Mouse (Mus musculus) brain, embryonic 18.5 days (tissue): ENCODE results near the gene Klhl26.

Experiments used
- DNase-seq: peaks from one replicate; pipeline ENCODE4 v3.0.0-alpha.2; 2012; ENCODE audit warnings: low read depth, low spot score

Gene Klhl26

DNA sequence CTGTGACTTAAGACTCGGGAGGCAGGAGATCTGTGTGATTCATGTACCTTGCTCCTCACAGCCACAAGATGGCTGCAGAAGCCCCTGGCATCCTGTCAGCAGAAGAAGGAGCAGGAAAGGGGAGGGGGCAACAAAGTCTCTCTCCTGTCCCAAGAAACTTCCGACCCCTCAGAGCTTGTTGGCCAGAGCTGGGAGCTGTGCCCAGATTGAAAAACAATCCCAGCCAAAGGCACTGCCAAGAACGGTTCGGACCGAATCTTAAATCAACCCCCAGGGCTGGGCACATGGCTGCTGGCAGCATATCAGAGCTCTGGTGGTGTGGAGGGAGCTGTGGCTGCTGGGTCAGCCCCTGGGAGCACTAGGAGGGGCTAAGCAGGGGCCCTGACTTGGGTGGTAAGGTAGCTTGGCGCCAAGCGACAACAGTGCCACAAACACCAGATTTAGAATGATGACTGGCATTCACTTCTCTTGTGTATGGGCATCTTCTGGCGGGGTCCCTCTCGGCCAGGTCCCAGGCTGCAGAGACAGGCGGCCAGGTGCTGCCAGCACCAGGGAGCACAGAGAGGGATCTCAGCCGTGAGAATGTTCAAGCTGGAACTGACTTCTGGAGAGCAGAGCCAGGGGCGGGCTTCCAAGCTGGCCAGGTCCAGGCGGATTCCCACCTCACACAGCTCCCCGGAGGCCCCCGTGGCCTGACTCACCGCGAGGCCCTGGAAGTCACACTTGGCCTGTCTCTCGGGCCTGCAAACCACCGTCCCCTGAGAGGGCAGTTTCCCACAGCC lies 28.9 kb downstream of the Klhl26 start:
- DNase-seq: peak; percentile 37

DNA sequence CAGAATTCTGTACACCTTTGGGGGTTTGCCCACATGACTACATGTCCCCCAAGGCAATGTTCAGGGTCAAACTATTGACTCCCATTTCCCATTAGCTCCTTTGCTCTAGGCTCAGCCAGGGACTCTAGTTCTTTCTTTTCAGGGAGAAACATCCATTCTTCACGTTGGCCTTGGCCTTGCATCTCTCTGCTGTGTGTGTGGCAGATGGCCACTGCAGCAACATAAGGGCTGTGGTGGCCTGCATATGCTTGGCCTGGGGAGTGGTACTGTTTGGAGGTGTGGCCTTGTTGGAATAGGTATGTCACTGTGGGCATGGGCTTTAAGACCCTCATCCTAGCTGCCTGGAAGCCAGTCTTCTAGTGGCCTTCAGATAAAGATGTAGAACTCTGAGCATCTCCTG lies 30.8 kb downstream of the Klhl26 start:
- DNase-seq: no peak

DNA sequence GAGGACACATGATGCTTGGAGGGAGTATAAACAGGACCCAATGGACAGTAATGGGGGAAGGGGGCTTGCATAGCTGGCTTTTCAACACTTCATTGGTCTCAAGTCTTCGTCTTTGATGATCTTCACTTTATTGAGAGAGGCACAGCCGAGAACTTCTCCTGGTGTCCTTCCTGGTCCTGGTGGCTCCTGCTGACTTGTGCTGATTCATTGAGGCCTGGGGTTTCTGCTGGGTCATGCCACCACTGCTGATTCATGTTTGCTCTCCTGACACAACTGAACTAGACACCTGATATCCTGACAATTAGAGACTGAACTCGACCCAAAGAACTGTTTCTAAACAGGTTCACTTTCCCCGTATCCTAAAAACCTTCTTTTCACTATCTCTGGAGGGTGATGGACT lies 33.4 kb downstream of the Klhl26 start:
- DNase-seq: no peak

DNA sequence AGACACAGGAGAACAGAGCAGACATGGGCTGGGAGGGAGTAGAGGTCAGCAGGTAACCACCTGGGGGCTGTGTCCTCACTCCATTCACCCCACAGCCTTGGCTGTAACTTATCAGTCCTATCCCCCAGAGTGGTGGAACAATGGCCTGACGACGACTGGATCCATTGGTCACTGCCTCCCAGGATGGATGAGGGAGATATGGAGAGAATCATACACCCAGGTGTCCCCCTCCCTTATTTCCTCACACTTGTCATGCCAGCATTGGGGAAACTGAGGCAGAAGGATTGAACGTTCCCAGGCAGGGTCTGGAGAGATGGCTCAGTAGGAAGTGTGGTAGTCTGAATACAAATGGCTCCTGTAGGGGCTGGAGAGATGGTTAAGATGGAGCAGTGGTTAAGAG lies 35.2 kb downstream of the Klhl26 start:
- no peak for DNase-seq

DNA sequence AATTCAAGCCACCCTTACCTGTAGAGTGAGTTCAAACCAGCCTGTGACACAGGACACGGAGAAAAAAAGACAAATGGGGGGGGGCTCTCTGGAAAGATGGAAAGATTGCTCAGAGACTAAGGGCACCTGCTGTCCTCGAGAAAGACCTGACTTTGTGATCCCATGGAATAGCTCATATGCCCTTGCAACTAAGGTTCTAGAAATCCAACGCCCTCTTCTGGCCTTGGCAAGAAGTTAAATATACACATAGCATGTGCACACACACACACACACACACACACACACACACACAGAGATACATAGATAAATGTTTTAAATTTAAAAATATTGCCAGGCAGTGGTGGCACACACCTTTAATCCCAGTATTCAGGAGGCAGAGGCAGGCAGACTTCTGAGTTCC lies 36.5 kb downstream of the Klhl26 start:
- no peak for DNase-seq

DNA sequence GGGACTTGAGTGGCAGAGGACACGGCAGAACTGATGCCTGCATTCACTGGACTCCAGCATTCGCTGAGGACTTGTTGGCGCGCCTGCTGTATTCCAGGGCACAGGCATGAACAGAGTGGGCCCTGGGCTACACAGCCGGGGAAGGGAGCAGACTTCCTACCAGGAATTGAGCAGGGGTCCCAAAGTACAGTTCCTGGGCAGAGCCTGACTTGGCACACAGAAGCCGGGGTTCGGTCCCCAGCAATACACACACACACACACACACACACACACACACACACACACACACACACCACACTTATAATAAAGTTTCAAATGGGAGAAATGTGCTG lies 37.0 kb downstream of the Klhl26 start:
- DNase-seq: no peak

DNA sequence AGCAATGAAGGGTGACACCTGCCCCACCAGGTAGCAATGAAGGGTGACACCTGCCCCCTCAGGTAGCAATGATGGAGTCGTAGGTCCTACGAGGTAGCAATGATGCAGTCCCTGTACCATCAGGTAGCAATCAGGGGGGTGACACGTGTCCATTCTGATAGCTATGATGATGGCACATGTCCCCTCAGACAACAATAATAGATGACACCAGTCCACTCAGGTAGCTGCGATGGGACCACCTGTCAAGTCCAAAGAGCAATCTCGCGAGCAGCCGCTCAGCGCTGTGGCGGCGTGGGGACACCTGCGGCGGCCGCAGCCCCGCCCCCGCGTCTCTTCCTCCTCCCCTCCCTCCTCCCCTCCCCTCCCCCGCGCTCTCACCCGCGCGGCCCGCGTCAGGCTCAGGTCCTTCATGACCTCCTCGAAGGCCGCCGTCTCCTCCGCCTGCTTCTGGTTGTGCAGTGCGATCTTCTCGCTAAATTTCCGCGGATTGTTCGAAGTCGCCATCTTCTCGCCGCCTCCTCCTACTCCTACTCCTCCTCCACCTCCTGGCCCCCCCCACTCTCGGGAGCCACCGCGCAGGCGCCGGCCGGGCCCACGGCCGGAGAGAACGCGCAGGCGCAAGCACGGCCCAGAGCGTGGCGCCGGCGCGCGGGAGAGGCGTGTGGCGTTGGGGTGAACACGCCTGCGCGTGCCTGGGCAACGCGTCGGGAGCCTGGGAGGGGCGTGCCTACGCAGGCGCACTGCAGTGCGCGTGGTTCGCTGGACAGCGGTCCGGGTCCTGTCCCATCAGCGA lies 37.5 kb downstream of the Klhl26 start, which contains the start of gene Crtc1:
Crtc1 (minus strand) TSS at position 525 of the 793 bp plus-strand sequence.
- peak; percentile 93 for DNase-seq

DNA sequence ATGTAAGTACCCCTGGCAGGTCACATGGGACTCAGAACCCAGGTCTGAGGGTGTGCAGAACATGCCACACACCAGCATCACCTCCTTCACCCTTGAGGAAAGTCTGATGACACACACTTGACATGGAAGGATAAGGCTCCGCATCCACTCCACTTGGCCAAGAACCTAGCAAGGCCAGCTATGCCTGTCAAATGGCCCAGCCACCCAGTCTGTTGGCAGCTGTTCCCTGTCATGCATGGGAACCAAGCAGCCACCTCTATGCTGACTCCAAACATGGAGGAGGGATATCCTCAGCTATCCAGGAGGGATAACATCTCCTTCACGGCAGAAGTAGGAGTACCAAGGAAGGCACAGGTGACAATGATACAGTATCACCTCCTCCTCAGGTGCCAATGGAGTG lies 38.3 kb downstream of the Klhl26 start:
- DNase-seq: no peak

DNA sequence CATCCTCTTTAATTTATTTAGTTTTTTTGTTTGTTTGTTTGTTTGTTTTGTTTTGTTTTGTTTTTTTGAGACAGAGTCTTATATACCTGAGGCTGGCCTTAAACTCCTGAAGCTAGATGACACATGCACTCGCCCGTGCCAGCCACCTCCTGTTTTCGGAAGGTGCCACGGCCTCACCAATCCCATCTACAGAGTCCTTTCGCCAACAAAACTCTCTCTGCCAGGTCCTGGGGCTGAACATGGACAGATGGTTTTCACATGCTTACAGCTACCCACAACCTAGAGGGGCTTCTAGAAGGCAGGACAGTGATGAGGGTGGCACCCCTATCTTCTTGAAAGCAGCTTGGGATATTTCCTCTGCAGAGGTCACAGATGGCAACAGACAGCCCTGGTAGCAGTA lies 41.6 kb downstream of the Klhl26 start:
- DNase-seq: no peak

DNA sequence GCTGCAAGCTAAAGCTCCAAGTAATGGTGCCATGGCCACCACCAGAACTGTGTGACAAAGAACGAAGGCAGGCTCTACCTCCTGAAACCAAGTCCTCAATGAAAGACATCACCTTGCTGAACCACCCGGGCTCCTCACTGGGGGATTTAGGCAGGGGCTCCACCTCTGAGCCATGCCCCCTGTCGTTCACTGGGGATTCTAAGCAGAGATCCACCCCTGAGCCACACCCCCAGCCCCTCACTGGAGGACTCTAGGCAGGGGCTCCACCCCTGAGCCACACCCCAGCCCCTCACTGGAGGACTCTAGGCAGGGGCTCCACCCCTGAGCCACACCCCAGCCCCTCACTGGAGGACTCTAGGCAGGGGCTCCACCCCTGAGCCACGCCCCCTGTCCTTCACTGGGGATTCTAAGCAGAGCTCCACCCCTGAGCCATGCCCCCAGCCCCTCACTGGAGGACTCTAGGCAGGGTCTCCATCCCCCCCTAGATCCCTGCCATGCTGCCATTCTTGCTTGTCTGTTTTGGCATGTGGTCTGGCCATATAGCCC lies 43.7 kb downstream of the Klhl26 start:
- DNase-seq: no peak

DNA sequence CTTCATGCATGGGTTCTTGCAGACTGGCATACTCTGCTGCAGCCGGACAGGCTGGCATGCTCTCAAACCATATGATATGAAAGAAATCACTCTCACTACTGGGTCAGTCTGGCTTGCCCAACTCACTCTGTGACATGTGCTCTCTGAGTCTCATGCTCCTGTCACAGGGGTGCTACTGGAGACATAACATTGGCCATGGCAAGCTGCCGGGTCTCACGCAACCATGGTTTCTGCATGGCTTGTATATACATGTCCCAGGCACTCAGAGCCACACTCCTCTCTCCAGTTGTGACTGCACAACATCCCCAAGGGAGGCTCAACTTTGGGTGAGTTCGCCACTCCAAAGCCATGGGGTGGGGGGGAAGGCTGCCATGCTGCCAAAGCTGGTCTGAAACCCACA lies 45.6 kb downstream of the Klhl26 start:
- no peak for DNase-seq

DNA sequence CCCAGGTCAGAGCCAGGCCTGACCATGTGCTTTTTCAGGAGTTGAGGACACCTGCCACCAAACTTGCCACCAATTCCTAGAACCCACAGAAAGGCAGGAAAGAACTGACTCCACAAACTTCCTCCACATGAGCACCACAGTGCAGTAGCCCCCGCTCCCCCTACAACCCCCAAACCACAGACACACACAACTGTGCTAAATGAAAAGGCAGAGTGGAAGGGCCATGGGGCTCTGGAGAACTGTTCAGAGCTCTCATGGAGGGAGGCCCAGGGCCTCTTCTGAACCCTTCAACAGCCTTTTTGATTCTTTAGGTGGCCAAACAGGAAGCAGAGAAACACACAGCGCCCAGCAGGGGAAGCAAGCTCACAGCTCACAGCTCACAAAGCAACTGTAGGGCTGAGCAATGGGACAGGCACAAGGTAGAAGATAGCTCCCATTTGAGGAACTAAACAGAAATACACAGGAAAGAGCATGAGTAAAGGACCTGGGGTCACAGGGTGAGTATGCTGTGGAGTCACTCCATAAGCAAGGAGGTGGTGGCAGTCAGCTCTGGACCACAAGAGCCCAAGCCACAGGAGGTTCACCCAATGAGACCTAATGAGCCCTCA lies 50.4 kb downstream of the Klhl26 start:
- DNase-seq: no peak

DNA sequence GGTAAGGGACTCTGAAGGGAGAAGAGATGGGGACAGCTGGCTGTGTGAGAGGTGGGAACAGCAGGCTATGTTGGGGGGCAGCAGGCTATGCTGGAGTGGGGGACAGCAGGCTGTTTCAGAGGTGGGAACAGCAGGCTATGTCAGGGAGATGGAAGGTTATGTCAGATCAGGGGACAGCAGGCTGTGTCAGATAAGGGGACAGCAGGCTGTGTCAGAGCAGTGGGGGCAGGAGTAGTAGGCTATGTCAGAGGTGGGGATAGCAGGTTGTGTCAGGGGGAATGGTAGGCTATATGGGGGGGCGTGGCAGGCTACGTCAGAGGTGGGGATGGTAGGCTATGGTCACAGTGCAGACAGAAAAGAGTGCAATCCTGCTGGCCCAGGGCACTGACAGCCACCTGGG lies 54.0 kb downstream of the Klhl26 start:
- DNase-seq: no peak

DNA sequence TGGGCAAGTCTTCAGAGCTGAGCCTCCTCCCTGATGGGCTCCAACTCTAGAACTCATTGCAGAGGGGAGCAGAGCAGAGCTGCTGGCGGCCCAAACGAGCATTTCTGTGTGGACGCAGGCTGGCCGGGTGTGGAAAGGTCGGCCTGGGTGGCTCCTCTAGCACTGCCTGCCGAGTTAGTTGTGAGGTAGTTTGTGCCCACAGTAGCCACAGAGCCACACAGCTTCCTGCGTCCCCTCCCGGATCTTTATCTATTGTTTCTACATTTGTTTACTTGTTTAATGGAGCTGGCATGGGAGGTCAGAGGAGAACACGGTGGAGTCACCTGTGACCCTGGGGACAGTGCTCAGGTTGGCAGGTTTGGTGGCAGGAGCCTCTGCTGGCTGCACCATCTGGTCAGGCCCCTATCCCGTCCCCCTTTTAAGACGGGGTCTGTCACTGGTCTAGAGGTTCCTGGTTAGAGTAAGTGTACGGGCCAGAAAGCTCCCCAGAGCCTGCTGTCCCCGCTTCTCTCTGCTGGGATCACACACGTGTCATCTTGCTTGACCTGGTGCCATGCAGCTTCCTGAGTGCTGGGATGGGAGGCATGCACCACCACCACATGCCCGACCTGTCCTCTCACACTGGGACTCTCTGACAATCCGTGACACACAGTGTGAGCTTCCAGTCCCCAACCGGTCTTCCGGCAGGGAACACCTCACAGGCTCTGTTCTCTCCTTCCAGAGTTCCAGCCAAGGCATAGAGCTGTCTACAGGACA lies 55.2 kb downstream of the Klhl26 start:
- no peak for DNase-seq

DNA sequence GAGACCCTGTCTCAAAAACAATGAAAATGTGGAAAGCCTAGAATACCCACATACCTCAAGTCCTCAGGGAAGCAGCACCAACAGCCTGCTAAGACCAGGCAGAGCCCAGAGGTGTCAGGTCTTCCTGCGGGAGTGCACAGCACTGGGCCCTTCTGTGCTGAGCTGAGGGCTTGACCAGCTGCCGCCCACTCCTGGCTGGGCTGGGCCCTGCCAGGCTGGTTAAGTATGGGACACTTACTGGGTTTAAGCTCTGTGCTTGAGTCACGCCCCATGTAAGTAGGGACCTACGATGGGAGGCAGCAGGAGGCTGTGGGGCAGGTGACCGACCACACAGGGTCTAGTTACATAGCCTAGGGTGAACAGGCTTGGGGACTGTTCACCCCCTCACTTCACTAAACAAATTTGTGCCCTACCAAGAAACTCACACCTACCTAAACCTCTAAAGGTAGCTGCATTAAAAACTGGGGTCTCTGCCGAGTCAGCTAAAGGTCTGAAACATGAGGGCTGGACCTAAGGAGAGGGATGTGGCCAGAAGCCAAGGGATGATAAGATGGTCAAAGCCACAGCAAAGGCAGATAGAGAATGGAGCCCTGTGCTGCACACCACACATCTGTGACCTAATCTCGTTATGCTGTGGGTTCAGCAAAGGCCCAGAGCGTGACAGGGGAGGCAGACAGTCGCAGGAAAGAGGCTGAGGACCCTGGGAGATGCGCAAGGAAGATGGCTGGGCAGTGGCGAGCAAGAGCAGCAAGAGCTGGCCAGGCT lies 56.7 kb downstream of the Klhl26 start:
- DNase-seq: no peak

DNA sequence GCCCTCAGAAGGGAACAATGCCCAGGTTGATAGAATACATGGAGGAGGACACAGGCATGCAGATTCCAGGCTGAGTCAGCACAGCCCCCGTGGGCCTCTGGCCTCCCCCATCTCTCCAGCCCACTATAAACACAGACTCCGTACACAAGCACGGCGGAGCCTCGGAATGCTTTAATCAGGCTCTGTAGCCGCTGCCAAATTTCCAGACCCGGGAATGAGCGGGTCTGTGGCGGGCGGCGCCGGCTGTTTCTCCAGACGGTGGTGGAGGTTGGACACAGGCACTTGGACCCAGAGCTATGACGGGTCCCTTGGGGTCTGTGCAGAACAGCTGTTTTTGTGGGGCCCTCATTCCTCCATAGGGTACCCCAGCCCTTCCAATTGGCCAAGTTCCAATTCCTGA lies 57.8 kb downstream of the Klhl26 start:
- DNase-seq: no peak

DNA sequence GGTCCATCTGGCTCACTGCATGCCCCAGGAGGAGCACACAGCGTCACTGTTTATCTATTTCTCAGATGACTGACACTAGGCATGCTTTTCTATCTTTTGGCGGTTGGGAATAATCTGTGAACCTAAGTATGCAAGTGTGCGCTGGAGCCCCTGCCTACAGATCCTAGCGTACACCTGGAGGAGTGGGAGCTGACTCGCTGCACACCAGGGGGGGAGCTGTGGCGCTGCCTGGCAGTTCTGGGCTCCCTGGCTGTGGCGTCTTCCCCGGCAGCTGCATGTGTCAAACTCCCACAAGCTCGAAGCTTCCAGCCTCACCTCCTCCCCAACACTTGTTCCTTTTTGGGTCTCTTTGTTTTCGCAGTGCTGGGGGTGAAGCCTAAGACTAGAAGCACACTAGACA lies 58.9 kb downstream of the Klhl26 start:
- no peak for DNase-seq

DNA sequence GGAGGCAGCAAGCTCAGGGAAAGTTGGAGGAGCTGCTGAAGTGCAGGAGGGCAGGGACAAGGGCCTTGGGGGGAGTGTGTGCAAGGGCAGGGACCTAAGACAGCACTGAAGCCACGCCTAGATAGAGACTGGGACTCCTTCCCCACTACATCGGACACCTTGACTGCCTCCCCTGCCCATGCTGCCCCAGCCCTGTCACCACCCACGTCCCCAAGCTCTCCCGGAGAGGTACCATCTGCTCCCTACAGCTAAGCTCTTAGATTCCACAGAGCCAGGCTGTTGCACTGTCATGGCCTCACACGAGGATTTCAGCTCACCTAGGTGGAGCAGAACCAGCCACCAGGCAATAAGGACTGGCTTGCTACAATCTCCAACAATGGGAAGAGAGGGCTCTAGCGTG lies 59.8 kb downstream of the Klhl26 start:
- no peak for DNase-seq

DNA sequence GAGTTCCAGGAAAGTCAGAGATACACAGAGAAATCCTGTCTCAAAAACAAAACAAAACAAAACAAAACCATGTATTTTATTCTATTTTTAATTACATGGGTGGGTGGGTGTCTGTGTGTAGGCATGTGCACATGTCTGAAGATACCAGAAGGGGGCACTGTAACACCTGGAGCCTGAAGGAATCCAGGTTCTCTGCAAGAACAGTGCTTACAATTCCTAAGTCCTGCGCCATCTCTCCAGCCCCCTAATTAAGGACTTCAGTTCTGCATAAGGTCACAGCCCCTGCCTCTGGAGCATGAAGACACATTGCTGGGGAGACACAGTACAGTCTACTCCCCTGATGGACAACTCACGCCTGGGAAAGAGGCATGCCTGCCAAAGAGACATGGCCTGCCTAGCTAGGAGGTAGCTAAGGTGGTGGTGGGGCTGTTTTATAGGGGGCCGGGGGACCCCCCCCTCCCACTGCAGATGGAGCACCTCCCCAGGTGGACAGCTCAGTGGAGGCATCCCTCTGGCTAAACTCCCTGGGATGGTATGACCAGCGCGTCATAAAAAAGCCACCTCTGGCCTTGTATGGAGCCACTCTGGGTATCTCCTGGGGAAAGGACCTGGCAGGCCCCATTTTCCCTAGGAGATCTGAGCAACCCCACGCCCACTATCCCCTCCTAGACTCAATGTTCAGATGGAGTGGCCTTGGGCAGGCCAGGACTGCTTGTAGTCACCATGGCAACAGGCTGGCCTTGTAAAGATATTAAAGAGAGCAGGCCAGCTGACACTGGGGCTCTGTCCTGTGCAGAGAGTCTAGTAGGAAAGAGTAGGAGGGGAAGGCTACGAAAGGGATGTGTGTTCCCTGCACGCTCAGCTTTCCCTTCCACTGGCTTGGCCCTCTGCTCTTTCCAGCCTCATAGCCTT lies 61.0 kb downstream of the Klhl26 start:
- no peak for DNase-seq
